Mouse (Mus musculus) testis, adult 2 months (tissue): Measurements from ENCODE around the gene Zdhhc7.

Experiments
- CTCF ChIP-seq: fragments of 200-500 bp; IDR thresholded peaks from 2 replicates; pipeline ENCODE4 v1.5.1; 2012; ENCODE audit warnings: low read depth, mild to moderate bottlenecking, inconsistent platforms, low read length, moderate library complexity; ENCODE audit not compliant: control insufficient read depth, insufficient read depth, insufficient replicate concordance
- POLR2A ChIP-seq: fragments of 200-500 bp; IDR thresholded peaks from 2 replicates; pipeline ENCODE4 v1.6.1; 2012; ENCODE audit warnings: low read depth, mild to moderate bottlenecking, inconsistent platforms, low read length, moderate library complexity; ENCODE audit not compliant: control insufficient read depth

GRCm38 (mm10) chr8:120138958-120139357, 37.7 kb upstream of the Zdhhc7 start:
- no peak for TF ChIP-seq CTCF
- no peak for TF ChIP-seq POLR2A
